Mouse (Mus musculus): ENCODE data around the gene Gla. TPM values are rescaled to one million over a fixed set of nuclear protein-coding genes. Genes with fewer than 3 reads are reported as not detected.

Gene Gla
- polyA plus RNA-seq, 1 experiment, result 4.1 TPM

- 21% methylated on average over 10 of the region's 10 CpGs for WGBS
Measured at GRCm38 (mm10) chrX:134599922-134600565, 881 bp downstream of the Gla start.

GRCm38 (mm10) chrX:134589836-134590235, 11.1 kb downstream of the Gla start:
- DNase-seq (ENCODE audit: low read depth, low spot score), result no peak
- 27% methylated on average over 5 of the region's 5 CpGs for WGBS

More at GRCm38 (mm10) chrX:134599922-134600565, 881 bp downstream of the Gla start:
- DNase-seq (ENCODE audit: low read depth, low spot score), result no peak

- DNase-seq (ENCODE audit: low read depth, low spot score), result no peak
- WGBS, result 74% methylated on average over 3 of the region's 3 CpGs
Measured at GRCm38 (mm10) chrX:134588997-134589396, 11.9 kb downstream of the Gla start.

GRCm38 (mm10) chrX:134588261-134588660, 12.7 kb downstream of the Gla start:
- no peak for DNase-seq (ENCODE audit: low read depth, low spot score)
- 76% methylated on average over 4 of the region's 4 CpGs for WGBS

GRCm38 (mm10) chrX:134586447-134586846, 14.5 kb downstream of the Gla start:
- no peak for DNase-seq (ENCODE audit: low read depth, low spot score)
- 35% methylated on average over 8 of the region's 8 CpGs for WGBS

- peak; percentile 46 for DNase-seq (ENCODE audit: low read depth, low spot score)
- 15% methylated on average over 45 of the region's 45 CpGs for WGBS
Measured at GRCm38 (mm10) chrX:134585103-134586002, 15.6 kb downstream of the Gla start, which contains the start of gene Rpl36a. Gene Rpl36a, plus strand, starts transcription at chrX:134585654.

GRCm38 (mm10) chrX:134582888-134583669, 17.8 kb downstream of the Gla start, which contains the start of gene Btk:
Gene Btk, minus strand, starts transcription at chrX:134583570.
- no peak for DNase-seq (ENCODE audit: low read depth, low spot score)

GRCm38 (mm10) chrX:134582270-134582669, 18.7 kb downstream of the Gla start:
- 76% methylated on average over 11 of the region's 11 CpGs for whole genome bisulfite sequencing
- DNase-seq (ENCODE audit: low read depth, low spot score), result no peak

More at GRCm38 (mm10) chrX:134582888-134583669, 17.8 kb downstream of the Gla start, which contains the start of gene Btk:
- WGBS, result 75% methylated on average over 11 of the region's 11 CpGs

- no peak for DNase-seq (ENCODE audit: low read depth, low spot score)
- 81% methylated on average over 14 of the region's 14 CpGs for WGBS
Measured at GRCm38 (mm10) chrX:134580528-134581305, 20.2 kb downstream of the Gla start.

- 83% methylated on average over 4 of the region's 4 CpGs for WGBS
- DNase-seq (ENCODE audit: low read depth, low spot score), result no peak
Measured at GRCm38 (mm10) chrX:134577896-134578295, 23.0 kb downstream of the Gla start.

- DNase-seq (ENCODE audit: low read depth, low spot score), result no peak
- 75% methylated on average over 8 of the region's 8 CpGs for WGBS
Measured at GRCm38 (mm10) chrX:134566536-134567222, 34.2 kb downstream of the Gla start.

- DNase-seq (ENCODE audit: low read depth, low spot score), result no peak
- 80% methylated on average over 4 of the region's 4 CpGs for WGBS
Measured at GRCm38 (mm10) chrX:134564326-134564725, 36.6 kb downstream of the Gla start.

GRCm38 (mm10) chrX:134554425-134554824, 46.5 kb downstream of the Gla start:
- DNase-seq (ENCODE audit: low read depth, low spot score), result no peak
- 45% methylated on average over 6 of the region's 6 CpGs for WGBS

- DNase-seq (ENCODE audit: low read depth, low spot score), result no peak
- 80% methylated on average over 4 of the region's 4 CpGs for WGBS
Measured at GRCm38 (mm10) chrX:134553326-134553725, 47.6 kb downstream of the Gla start.

GRCm38 (mm10) chrX:134550903-134551302, 50.0 kb downstream of the Gla start:
- DNase-seq (ENCODE audit: low read depth, low spot score), result no peak
- 28% methylated on average over 5 of the region's 5 CpGs for WGBS

- DNase-seq (ENCODE audit: low read depth, low spot score), result no peak
- WGBS, result 86% methylated on average over 4 of the region's 4 CpGs
Measured at GRCm38 (mm10) chrX:134547330-134547729, 53.6 kb downstream of the Gla start.

- WGBS, result 9% methylated on average over 6 of the region's 6 CpGs
- DNase-seq (ENCODE audit: low read depth, low spot score), result no peak
Measured at GRCm38 (mm10) chrX:134541955-134542308, 59.0 kb downstream of the Gla start.

- no peak for DNase-seq (ENCODE audit: low read depth, low spot score)
- 11% methylated on average over 56 of the region's 61 CpGs for WGBS
Measured at GRCm38 (mm10) chrX:134541145-134541954, 59.6 kb downstream of the Gla start, which contains the start of gene Timm8a1. Gene Timm8a1, minus strand, starts transcription at chrX:134541865.

Data from large intestine, adult 2 months (tissue).